Mouse (Mus musculus): ENCODE measurements around the gene Ppef1.
"Not testable (repeated sequence)": the region's sequence is repeated elsewhere in the genome, so short reads cannot be mapped to it uniquely, and the experiment has no call there.

Gene Ppef1

DNA sequence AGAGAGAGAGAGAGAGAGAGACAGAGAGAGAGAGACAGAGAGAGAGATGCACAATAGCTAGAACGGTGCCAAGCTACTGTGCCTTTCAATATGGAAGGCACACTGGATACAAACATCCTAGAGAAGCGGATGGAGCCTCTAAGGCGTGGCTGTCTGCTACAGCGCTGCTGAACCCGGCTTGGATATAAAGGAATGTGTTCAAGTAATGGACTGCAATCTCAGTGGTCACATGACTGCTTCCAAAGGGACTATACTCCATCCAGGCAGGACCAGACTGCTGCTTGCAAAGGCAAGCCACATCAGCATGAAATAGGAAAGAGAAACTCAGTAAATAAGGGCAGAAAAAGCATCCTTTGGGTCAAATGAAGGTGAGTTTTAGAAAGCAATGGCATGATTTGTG lies at the start of gene Ppef1:
Gene Ppef1 (minus strand): TSS at position 116 of the 400 bp plus-strand sequence.
- no peak for DNase-seq

DNA sequence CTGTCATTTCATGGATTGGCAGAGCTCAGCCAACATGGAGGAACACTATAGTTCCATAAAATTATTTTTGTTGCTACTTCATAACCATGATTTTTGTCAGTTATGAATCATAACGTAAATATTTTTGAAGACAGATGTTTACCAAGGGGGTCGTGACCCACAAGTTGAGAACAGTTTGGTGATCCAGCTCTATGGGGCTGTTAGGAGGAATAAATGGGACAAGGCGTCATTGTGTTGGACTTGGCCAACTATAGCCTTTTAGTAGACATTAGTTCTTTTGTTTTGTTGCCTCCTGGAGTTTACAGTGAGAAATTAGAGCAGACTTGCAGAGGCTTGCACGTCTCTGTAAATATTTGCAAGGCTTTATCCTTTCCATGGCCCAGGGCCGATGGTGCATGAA lies 46.7 kb upstream of the Ppef1 start:
- no peak for DNase-seq

DNA sequence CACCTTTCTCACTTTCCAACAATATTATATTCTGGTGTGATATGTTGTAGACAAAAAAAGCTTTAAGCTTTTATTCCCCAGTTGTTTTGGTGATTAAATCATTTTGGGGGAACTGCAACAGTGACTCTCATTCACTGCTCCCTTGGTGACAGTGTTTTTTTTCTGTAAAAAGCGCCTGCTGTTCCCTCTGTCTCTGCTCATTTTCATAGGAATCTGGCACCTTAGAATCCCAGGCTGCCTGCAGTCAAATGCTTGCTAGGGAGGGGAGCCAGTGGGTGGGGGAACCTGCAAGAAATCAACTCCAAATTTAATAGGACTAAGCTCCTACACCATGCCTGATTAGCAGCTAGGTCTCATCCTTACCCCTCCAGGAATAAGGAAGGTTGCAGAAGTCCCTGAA lies 37.5 kb upstream of the Ppef1 start:
- no peak for DNase-seq

DNA sequence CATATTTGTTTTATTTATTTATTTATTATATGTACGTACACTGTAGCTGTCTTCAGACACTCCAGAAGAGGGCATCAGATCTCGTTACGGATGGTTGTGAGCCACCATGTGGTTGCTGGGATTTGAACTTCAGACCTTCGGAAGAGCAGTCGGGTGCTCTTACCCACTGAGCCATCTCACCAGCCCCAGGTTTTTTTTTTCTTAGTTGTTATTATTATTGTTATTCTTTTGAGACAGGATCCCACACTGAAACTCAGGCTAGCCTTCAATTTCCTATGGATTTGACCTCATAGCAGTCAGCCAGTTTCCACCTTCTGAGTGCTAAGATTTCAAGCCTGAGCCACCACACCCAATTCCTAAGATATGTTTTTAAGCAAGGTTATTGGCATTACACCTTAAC lies 34.1 kb upstream of the Ppef1 start:
- DNase-seq, result not testable (repeated sequence)

DNA sequence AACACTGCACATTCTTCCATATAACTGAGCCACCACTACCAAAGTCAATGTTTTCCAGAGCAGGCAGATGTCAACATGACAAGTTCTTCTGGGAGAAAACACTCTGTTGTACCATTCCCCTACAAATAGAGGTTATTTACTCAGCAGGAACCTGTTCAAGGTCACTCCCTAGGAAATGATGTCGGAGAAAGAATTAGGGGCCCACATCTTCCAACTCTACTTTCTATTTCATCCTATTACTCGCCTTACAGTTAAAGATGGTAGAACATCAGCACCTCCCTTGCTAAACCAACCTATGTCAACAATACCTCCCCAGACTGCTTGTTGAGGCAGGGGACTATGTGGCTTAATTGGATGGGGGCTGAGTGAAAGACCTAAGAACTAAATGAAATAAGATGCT lies 32.1 kb upstream of the Ppef1 start, which contains the start of gene Rs1:
Gene Rs1 (plus strand): TSS at position 301 of the 400 bp plus-strand sequence.
- DNase-seq, result no peak

DNA sequence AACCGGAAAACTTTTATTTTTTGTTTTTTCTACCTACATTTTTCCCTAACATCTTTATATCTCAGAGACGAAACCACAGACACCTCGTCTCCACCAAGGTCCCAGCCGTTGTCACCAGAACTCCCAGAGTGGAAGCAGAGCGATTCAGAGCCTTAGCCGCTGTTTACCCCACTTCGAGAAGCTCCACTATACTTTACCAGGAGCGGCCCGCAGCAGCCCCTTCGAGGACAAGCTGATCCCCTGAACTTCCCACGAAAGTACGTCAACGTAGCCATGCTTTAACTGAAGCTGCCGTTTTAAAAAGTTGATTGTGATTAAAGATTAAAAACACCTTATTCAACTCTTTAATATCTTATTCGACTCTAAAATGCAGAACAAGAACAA lies 30.7 kb upstream of the Ppef1 start:
- no peak for DNase-seq

DNA sequence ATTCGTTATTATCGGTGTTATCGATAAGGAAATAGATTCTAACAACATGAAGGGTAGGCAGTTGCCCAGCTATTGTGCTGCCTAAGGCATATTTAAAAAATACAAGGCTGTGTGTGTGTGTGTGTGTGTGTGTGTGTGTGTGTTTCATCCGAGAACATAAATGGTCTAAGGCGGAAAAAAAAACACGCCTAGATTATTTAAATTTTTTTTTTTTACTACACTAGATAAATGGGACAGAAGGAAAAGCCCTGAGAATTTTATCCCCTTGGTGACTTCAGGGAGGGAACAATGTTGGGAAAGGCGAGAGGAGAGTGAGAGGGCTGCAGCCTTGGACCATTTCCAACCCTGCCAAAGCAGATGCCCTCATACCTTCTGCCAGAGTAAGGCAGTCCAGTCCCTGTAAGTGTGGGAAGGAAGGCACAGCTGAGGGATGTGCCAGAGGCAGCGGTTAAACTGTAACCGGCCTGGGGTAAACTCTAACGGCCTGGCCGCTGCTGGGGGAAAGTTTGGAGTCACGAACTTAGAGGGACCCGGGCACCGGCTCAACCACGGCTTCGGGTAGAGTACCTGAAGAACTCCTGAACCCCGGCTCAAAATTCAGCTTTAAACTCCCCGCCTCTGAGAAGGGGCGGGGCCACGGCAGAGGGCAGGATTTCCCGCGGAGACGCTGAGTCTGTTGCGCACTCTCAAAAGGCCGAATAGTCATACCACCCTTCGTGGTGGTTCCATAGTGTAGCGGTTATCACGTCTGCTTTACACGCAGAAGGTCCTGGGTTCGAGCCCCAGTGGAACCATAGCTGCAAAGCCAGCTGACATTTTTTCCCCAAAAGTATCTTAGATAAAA lies 30.0 kb upstream of the Ppef1 start:
- DNase-seq, result peak; percentile 93

DNA sequence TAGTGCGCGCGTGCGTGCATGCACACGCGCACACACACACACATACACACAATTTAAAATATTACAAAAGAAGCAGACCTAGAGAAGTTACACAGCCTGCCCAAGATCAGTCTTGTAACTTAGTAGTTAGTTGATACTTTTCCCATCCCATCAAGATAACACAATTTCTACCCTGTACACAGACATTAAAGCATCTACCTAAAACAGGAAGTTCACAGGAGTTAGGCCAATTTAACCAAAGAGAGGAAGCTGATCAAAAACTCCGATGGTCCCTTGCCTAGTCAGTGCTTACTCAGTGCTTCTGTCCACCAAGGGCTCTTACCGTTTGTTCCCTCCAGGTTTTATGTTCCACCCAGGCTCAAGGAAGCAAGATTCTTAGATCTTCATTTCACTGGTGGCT lies 15.2 kb upstream of the Ppef1 start:
- DNase-seq, result no peak

DNA sequence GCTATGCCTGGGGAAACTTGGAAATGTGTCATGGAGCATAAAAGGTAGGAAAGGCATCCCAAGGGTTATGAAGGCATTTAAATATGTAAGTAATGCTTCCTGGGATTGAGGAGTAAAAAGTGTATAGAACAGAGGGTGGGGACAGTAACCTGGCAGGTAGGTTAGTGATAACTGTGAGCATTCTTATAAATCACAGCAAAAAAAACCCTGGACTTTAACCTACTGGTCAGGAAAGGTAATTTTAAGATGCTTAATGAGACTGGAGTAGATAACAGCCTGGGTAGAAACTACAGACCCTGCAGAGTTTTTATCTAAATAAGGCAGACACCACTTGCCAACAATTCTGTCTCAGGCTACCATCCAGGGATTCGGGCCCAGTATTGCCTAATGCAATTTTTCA lies 13.1 kb upstream of the Ppef1 start:
- no peak for DNase-seq

DNA sequence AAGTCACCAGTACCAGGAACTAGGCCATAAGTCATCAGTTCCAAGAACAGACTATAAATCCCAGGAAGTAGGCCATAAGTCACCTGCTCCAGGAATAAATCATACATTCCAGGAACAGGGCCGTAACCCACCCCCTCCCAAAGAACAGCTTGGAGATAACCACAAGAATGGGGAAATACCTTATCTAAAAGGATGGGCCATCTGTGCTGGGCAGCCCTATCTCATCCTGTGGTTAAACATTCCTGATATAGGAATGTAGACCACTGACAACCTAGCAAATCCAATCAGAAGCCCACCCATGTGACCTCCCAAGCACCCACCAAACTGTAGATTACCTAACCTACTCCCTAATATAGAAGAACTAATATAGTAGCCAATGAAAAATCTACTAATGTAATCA lies 9.8 kb upstream of the Ppef1 start:
- no peak for DNase-seq

DNA sequence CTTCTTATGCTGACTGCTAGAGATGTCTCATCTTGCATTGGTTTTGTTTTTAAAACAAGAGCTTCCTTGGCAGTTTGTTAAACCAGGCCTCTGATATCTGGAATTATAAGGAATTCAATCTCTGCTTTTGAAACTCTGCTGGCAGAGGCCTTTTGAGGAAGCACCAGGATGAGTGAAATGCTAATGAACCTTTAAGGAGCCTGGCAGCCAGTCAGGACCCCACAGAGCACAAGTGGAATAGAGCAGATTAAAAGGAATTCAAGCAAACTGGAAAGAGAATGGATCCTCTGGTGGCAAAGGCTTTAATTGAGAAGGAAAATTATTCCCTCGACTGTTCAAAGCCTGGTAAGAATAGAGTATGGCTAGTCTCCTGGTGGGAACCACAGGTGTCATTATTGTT lies 36.4 kb downstream of the Ppef1 start:
- DNase-seq, result no peak

DNA sequence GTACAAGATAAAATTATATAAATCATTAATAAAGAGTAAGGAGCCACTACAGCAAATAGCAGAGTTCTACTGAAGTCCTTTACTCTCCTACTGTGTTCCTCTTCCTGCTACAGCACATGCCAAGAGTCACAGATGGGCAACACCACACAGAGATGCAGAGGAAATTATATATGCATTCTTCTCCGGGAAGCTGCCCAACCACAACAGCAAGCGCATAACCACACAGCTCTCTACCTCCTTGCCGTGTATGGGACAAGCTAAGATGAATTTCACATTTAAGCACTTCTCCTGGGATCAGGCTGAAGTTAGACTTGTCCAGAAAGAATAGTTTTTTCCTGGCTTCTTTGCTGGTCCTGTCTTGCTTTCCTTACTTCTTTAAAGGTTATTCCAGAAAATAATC lies 44.0 kb downstream of the Ppef1 start:
- no peak for DNase-seq

DNA sequence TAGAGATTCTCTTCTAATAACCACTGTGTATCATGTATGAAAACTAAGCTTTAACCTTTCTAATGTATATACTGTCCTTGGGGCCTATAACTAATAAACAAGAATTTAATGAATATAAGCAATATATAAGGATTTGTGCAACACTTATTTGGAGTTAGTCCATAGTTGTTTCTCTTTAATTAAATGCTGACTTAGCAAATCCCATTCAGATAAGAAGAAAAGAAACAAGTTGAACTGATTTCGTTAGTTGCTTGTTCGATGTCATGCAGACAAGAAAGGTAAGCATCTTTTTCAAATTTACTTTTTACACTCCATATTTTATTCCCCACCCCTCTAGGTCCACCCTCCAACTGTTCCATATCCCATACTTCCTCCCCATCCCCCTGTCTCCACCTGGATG lies 45.5 kb downstream of the Ppef1 start:
- no peak for DNase-seq

DNA sequence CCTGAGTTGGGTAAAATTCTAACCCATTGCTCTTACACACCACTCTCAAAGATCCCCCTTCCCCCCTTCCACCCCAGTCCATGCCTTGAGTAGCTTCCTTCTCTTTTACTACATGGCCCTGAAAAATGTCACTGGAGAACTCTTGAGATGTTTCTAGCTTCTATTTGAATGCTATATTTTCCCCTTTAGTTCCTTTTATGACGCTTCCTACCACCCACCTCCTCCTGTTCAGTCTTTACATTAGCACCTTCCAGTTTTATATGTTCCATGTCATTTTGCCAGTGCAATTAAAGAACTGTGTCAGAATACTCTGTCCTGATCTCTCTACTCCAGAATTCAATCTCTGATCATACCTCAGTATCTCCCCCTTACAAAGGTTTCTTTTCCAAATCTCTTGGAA lies 65.6 kb downstream of the Ppef1 start:
- DNase-seq, result no peak

DNA sequence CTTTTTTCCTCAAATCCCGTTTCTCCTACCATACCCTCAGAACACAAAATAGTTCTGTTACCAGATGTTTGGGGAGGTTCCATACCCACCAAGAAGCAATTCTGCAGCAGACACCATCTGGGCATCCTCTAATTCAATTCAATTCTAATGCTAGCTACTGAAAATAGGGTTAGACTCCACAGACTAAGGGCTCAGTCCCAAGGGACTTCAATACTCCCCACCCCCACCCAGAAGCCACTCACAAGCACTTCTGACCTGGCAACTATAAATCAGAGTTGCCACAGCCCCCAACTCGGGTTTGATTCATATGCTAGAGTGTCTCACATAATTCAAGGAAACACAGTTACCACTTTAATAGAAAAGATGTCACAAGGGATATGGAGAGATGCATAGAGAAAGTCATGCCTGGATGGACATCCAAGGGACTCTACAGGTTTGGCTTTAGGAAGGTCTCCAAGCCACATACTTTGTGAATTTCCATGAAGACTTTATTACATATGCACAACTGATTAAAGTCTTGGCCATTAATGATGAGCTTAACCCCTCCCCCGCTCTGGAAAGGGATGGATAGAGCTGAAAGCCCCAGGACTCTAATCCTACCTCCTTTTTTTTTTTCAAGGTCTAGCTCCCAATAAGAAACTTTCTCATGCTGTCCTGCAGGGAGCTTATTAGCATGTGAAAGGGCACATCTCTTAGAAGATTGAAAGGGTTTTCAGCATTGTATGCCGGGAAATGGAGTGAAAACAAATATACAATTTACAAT lies 124.5 kb downstream of the Ppef1 start:
- no peak for DNase-seq

DNA sequence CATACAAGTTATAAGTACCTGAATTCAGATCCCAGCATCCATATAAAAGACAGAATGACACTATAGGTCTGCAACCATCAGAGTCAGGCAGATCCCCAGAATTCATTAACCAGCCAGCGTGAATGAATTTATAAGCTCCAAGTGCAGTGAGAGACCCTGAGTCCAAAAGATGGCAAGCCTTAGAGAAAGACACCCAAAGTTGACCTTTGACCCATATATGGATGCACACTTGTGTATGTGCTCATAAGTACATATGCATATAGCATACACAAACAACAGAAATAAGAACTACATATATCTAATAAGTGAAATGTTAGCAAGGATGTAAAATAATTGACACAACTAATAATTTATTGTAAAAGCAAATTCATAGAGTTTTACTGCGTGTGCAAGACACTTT lies 125.1 kb downstream of the Ppef1 start:
- no peak for DNase-seq

DNA sequence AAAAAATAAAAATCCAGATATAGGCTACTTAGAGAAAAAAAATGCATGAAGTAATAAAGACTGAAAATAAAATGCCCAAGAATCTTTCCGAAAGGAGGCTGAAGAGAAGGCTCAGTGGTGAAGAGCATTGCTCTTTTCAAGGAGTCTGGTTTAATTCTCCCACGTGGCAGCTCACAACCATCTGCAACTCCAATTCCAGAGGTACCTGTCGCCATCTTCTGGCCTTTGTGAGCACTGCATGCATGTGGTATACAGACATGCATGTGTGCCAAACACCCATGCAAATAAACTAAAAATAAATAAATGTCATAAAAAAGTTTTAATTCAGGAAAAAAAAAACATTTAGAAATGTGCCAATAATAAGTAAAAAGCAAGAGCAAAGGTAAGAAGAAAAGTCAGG lies 125.7 kb downstream of the Ppef1 start:
- peak; percentile 31 for DNase-seq

DNA sequence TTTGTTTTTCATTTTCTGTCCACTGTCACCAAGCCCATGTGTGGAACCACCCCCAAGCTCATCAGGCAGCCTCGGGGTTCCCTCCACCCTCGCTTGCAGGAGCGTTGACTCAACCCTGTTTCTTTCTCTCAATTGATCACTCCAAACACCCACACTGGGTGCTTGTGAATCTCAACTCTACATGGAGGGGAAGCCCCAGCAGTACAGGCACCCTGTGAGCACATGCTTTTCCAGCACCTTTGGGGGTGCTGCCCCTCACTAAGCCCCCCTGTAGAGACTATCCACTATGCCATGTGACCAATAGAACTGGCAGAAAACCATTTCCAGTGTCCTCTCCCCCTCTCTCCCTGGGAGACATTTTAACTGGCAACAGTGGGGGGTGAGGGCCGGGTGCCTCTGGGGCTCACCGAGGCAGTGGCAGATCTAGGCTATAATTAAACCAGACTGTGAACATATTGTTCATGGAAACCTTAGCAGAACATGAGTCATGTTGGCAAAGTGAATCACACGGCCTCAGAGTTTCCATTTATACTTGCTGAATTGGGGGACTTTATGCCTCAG lies 131.5 kb downstream of the Ppef1 start:
- DNase-seq, result no peak

DNA sequence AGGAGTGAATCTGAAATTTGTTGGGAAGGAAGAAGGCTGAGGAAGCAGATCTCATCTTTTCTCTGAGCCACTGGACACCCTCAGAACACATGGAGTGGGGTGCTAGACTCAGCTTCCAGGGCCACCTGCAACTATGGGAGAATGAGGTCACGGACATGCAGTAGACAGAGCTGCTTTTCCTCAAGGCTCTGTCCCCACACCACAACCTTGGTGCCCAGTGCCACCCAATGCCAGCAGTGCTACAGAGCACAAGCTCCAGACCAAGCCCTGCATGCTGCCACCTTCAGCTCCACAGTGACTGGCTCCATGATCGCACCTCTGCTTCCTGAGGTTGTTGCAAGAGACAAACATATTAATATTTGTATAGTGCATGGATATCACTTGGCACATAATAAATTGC lies 132.2 kb downstream of the Ppef1 start:
- no peak for DNase-seq

DNA sequence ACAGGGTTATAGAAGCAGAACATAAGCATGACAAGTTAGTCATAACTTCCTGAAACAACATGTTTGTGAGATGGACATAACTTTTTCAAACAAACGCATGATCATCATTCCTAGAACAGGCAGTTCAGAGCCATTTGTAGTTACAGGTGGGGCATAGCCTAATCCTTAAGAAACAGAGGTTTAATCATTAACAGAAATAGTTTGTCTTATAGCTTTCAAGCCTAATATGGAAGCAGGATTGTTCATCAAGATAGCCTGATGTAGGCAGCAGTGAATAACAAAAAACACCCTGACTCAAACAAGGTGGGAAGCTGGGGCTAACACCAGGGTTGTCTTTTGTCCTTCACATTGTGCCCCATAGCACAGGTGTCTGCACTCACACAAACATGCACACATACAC lies 132.8 kb downstream of the Ppef1 start:
- no peak for DNase-seq

DNA sequence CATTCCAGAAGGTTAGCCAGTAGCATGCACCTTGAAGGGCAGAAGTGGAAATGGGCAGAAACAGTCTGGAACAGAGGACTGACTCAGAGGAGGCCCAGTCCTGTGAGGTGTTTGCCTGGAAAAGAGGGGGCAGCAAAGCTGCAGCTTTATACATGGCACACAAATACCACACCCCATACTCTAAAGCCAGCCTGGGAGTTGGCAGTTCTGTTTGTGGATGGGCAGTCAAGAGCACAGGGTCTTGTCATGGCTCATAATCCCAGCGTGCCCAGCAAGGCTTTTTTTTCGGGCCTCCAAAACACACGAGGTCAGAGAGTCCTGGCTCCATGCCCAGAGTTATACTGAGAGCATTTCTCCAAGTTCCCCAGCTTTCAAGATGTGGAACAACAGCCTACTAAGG lies 134.5 kb downstream of the Ppef1 start:
- DNase-seq, result peak; percentile 53

DNA sequence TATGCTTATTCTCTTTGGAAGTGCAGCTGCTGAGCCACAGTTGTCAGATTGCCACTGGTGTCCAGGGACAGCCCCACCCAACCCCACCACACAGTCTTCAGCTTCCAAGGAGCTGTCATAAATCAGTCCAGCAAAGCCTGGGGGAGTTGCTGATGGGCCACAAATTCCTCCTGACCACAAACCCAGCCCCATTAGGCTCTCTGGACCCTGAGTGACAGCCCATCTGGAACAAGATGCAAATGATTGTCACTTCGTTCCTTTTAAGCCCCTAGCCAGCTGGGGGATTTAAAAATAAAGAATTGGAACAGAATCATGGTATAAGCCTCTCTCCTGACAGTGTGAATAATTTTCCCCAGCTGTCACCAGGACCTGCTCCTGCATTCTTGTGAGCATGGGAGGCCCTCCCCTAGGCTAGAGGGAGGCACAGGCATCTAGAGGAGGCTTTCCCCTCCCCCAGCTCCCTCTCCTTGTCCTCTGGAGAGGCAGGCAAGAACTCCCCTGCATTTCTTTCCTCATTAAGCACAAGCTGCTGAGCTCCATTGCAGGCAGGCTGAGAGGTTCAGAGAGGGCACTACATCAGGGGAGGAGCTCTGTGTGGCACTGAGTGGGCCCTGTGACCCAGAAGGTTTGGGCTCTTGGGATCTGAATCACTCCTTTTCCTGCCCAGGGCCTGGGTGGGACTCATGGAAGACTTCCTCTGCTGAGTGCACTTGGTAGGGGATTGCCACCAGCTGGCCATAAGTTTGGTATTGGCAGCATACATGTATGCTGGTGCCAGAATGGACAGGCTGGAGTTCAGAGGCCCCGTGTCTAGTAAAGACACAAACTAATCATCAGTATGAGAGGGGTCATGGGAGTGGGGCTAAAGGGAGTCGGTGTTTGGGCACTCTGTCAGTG lies 136.8 kb downstream of the Ppef1 start:
- DNase-seq, result peak; percentile 44

DNA sequence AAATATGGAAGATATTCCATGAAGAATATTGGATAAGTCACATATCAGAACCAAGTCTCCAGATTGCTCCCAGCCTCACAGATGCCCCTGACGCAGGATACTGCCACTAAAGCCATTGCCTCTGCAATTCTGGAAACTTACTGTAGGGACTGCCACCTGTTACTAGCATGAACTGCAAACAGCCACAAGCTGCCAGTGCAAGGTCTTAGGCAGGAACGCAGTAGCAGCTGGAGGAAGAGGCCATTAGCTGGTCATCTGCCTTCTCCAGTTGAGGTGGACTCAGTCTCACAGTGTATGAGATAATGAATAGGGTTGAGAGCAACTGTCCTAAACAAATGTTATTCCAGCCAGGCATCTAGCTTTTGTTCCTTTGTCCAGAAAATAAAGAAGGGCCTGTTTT lies 137.5 kb downstream of the Ppef1 start:
- no peak for DNase-seq

Measured in kidney, postnatal 14 days (tissue).